8 mouse cellular contexts compared by ENCODE assay signal in genomic region chr15:84613536-84614527, GRCm38 (mm10). TPM values are rescaled to one million over a fixed set of nuclear protein-coding genes. Genes with fewer than 3 reads are reported as not detected.
DNase-seq lines count a peak whose midpoint lies in the region; ATAC-seq lines count a peak whose summit lies in the region.

No protein-coding gene starts in this region.

- H3K4me1 ChIP-seq in embryonic facial prominence, embryonic 13.5 days = peaks cover 16% of the 10 kb centered on the region
- H3K4me1 ChIP-seq in limb, embryonic 11.5 days (ENCODE audit: control insufficient read depth, insufficient read depth, low read length) = no peaks in the 10 kb centered on the region
- peaks cover 34% of the 10 kb centered on the region for H3K4me1 ChIP-seq in midbrain, embryonic 15.5 days

- WGBS in embryonic facial prominence, embryonic 13.5 days = 42% methylated on average over 17 of the region's 17 CpGs
- WGBS in limb, embryonic 11.5 days = 48% methylated on average over 17 of the region's 17 CpGs
- WGBS in midbrain, embryonic 15.5 days = 48% methylated on average over 17 of the region's 17 CpGs

- H3K4me2 ChIP-seq in embryonic facial prominence, embryonic 13.5 days = no peak overlapping the region
- H3K4me2 ChIP-seq in limb, embryonic 11.5 days (ENCODE audit: low read depth, severe bottlenecking) = no peak overlapping the region
- H3K4me2 ChIP-seq in midbrain, embryonic 15.5 days = no peak overlapping the region

- H3K36me3 ChIP-seq in embryonic facial prominence, embryonic 13.5 days = no peaks in the 10 kb centered on the region
- H3K36me3 ChIP-seq in limb, embryonic 11.5 days (ENCODE audit: control insufficient read depth, insufficient read depth, low read length) = no peaks in the 10 kb centered on the region
- no peaks in the 10 kb centered on the region for H3K36me3 ChIP-seq in midbrain, embryonic 15.5 days (replicated peaks)

- peaks cover 46% of the 10 kb centered on the region for H3K27me3 ChIP-seq in embryonic facial prominence, embryonic 13.5 days
- peaks cover 9% of the 10 kb centered on the region; the same call in 1 of the 2 replicates for H3K27me3 ChIP-seq in limb, embryonic 11.5 days (ENCODE audit: control insufficient read depth, insufficient read depth, low read length)
- no peaks in the 10 kb centered on the region; the same call in 1 of the 2 replicates for H3K27me3 ChIP-seq in midbrain, embryonic 15.5 days (replicated peaks)

- no peak for ATAC-seq in CD4-positive, CD25-positive, alpha-beta regulatory T cell, adult 4 months
- ATAC-seq in embryonic facial prominence, embryonic 13.5 days (ENCODE audit: insufficient number of reproducible peaks, insufficient read depth, low FRiP score, low TSS enrichment, low read depth) = peak; percentile 65; the same call in 1 of the 2 replicates
- peak; percentile 61; the same call in 1 of the 2 replicates for ATAC-seq in limb, embryonic 11.5 days (ENCODE audit: insufficient number of reproducible peaks, low FRiP score, low TSS enrichment, low read depth)
- peak; percentile 71 for ATAC-seq in midbrain, embryonic 15.5 days (replicated peaks)

- H3K27ac ChIP-seq in embryonic facial prominence, embryonic 13.5 days = no peak overlapping the region
- H3K27ac ChIP-seq in limb, embryonic 11.5 days (replicated peaks; ENCODE audit: low read depth, low read length) = no peak overlapping the region
- H3K27ac ChIP-seq in midbrain, embryonic 15.5 days = no peak overlapping the region

- no peaks in the 10 kb centered on the region for H3K9me3 ChIP-seq in embryonic facial prominence, embryonic 13.5 days
- H3K9me3 ChIP-seq in limb, embryonic 11.5 days (ENCODE audit: control insufficient read depth, low read length) = no peaks in the 10 kb centered on the region
- H3K9me3 ChIP-seq in midbrain, embryonic 15.5 days = no peaks in the 10 kb centered on the region

- peak; percentile 79 for DNase-seq in CD4-positive, CD25-positive, alpha-beta regulatory T cell, adult 2 months (ENCODE audit: low read depth, low spot score)
- DNase-seq in heart, adult 8-10 months (ENCODE audit: low spot score) = peak; percentile 86
- peak; percentile 65 to 92 for DNase-seq in kidney, adult 8-10 months
- peak; percentile 97 for DNase-seq in limb, embryonic 11.5 days (ENCODE audit: low spot score)
- DNase-seq in spleen, adult 12 weeks (ENCODE audit: low spot score) = peak; percentile 54

- no peak overlapping the region for H3K4me3 ChIP-seq in embryonic facial prominence, embryonic 13.5 days
- H3K4me3 ChIP-seq in limb, embryonic 11.5 days (ENCODE audit: low read depth, low read length) = no peak overlapping the region
- no peak overlapping the region for H3K4me3 ChIP-seq in midbrain, embryonic 15.5 days

- no peak overlapping the region for H3K9ac ChIP-seq in embryonic facial prominence, embryonic 13.5 days
- H3K9ac ChIP-seq in limb, embryonic 11.5 days (ENCODE audit: low read length) = no peak overlapping the region
- no peak overlapping the region for H3K9ac ChIP-seq in midbrain, embryonic 15.5 days

RNA-seq across cellular contexts. Expression of gene Prr5, which starts 55.6 kb away (rescaled TPM):
- under 1 TPM in 1 of 2 experiments, not detected in 1; 0.56 TPM for polyA plus RNA-seq in CD4-positive, CD25-positive, alpha-beta regulatory T cell, adult 4 months (2017; shearing (Covaris generic))
- 18.8 and 20.7 TPM in 2 replicates for polyA plus RNA-seq in embryonic facial prominence, embryonic 13.5 days (2015; fragmentation: Nextera tagmentation; extraction: Ambion mirVana)
- 1 to 10 TPM; 2.5 to 4.3 (median 3.1) TPM for total RNA-seq in heart, adult 8-10 months (2022)
- 13.2 and 14.4 TPM in 2 replicates for polyA plus RNA-seq in limb, embryonic 11.5 days (2014; fragmentation: Nextera tagmentation; extraction: Ambion mirVana)
- 27.5 and 27.7 TPM in 2 replicates for polyA plus RNA-seq in midbrain, embryonic 15.5 days (2015; fragmentation: Nextera tagmentation; extraction: Ambion mirVana)

RNA-seq across cellular contexts. Expression of gene Rtl6, which starts 56.2 kb away (rescaled TPM):
- 1 to 10 TPM; 2.5 to 3.2 TPM for polyA plus RNA-seq in CD4-positive, CD25-positive, alpha-beta regulatory T cell, adult 4 months (2017; shearing (Covaris generic))
- polyA plus RNA-seq in embryonic facial prominence, embryonic 13.5 days (2015; fragmentation: Nextera tagmentation; extraction: Ambion mirVana) = 21.6 and 21.9 TPM in 2 replicates
- 1 to 10 TPM; 6.1 to 8.3 (median 6.6) TPM for total RNA-seq in heart, adult 8-10 months (2022)
- 14.2 and 15.3 TPM in 2 replicates for polyA plus RNA-seq in limb, embryonic 11.5 days (2014; fragmentation: Nextera tagmentation; extraction: Ambion mirVana)
- polyA plus RNA-seq in midbrain, embryonic 15.5 days (2015; fragmentation: Nextera tagmentation; extraction: Ambion mirVana) = 77.6 and 78.9 TPM in 2 replicates
